Mouse (Mus musculus) gastrocnemius, adult 18-20 months (tissue): ENCODE results near the gene Pink1. TPM values are rescaled to one million over a fixed set of nuclear protein-coding genes. Genes with fewer than 3 reads are reported as not detected.

ENCODE experiments used
- DNase-seq: peaks from one replicate; pipeline ENCODE4 v3.0.0; 2021; ENCODE audit warnings: low spot score
- long read RNA-seq, 2 experiments: library from polyadenylated mRNA; stranded (forward); transcript quantifications; one replicate each; pipeline ENCODE4 v2.0.0; 2021
- total RNA-seq, 2 experiments: library from RNA; stranded (reverse); gene quantifications; 2 replicates each; pipeline ENCODE4 v1.2.3; 2021

Pink1 gene
- total RNA-seq, result 100 to 1,000 TPM; 737 to 833 TPM
- long read RNA-seq, experiment 1, transcript Pink1-201 (8 exons, 2,375 nt), result major isoform, 750 of 1,968 reads
- long read RNA-seq, experiment 1, partial matches to known transcripts, result 1,154 of 1,968 reads
- long read RNA-seq, experiment 1, other reads (novel, unspliced or antisense), result 63 of 1,968 reads
- long read RNA-seq, experiment 2, transcript Pink1-202 (3 exons, 1,465 nt), result minor isoform, 5 of 1,701 reads
- long read RNA-seq, experiment 2, transcript Pink1-201 (8 exons, 2,375 nt), result major isoform, 765 of 1,701 reads
- long read RNA-seq, experiment 2, partial matches to known transcripts, result 822 of 1,701 reads
- long read RNA-seq, experiment 2, other reads (novel, unspliced or antisense), result 109 of 1,701 reads

GRCm38 (mm10) chr4:138326077-138326695, at the start of gene Pink1:
Gene Pink1, minus strand, starts transcription at chr4:138326307.
- peak; percentile 94 for DNase-seq

GRCm38 (mm10) chr4:138375117-138375516, 49.0 kb upstream of the Pink1 start:
- DNase-seq, result no peak

GRCm38 (mm10) chr4:138370996-138371516, 44.9 kb upstream of the Pink1 start:
- DNase-seq, result no peak

GRCm38 (mm10) chr4:138368498-138369260, 42.6 kb upstream of the Pink1 start:
- no peak for DNase-seq

- DNase-seq, result peak; percentile 75
Observed at GRCm38 (mm10) chr4:138367641-138368497, 41.8 kb upstream of the Pink1 start, which contains the start of gene Cda. Gene Cda, minus strand, starts transcription at chr4:138367992.

GRCm38 (mm10) chr4:138366561-138366960, 40.5 kb upstream of the Pink1 start:
- DNase-seq, result no peak

GRCm38 (mm10) chr4:138363511-138363910, 37.4 kb upstream of the Pink1 start:
- no peak for DNase-seq

- no peak for DNase-seq
Observed at GRCm38 (mm10) chr4:138362883-138363282, 36.8 kb upstream of the Pink1 start.

GRCm38 (mm10) chr4:138361370-138361821, 35.3 kb upstream of the Pink1 start:
- no peak for DNase-seq

- DNase-seq, result no peak
Observed at GRCm38 (mm10) chr4:138358176-138358575, 32.1 kb upstream of the Pink1 start.

- no peak for DNase-seq
Observed at GRCm38 (mm10) chr4:138356551-138356950, 30.4 kb upstream of the Pink1 start.

- no peak for DNase-seq
Observed at GRCm38 (mm10) chr4:138356141-138356540, 30.0 kb upstream of the Pink1 start.

GRCm38 (mm10) chr4:138355496-138355895, 29.4 kb upstream of the Pink1 start:
- DNase-seq, result no peak

GRCm38 (mm10) chr4:138353438-138354171, 27.5 kb upstream of the Pink1 start:
- no peak for DNase-seq

GRCm38 (mm10) chr4:138352692-138353091, 26.6 kb upstream of the Pink1 start:
- DNase-seq, result no peak

- no peak for DNase-seq
Observed at GRCm38 (mm10) chr4:138351821-138352220, 25.7 kb upstream of the Pink1 start.

GRCm38 (mm10) chr4:138348716-138349115, 22.6 kb upstream of the Pink1 start:
- no peak for DNase-seq

GRCm38 (mm10) chr4:138347280-138347679, 21.2 kb upstream of the Pink1 start:
- no peak for DNase-seq

- no peak for DNase-seq
Observed at GRCm38 (mm10) chr4:138344891-138345545, 18.9 kb upstream of the Pink1 start.
